8 mouse cellular contexts compared by ENCODE assay signal in genomic region chr8:95434686-95435439, GRCm38 (mm10). TPM values are rescaled to one million over a fixed set of nuclear protein-coding genes. Genes with fewer than 3 reads are reported as not detected.
A peak's percentile ranks its signal among the peaks of the same experiment; 100 is the strongest.
DNase-seq lines count a peak whose midpoint lies in the region; ATAC-seq lines count a peak whose summit lies in the region.

TSS of gene Cfap20 (minus strand) at chr8:95434869.

- peak; percentile 99 for DNase-seq in NIH3T3 (ENCODE audit: low read depth)
- DNase-seq in cerebellum, postnatal 10 days: peak; percentile 100
- DNase-seq in frontal cortex, postnatal 10 days (ENCODE audit: low spot score in 2 of 2): peak; percentile 99
- peak; percentile 99 for DNase-seq in layer of hippocampus, postnatal 14 days (ENCODE audit: low spot score in 2 of 2)
- peak; percentile 99 for DNase-seq in lung, postnatal 14 days
- peak; percentile 100 for DNase-seq in retina, adult 2 months (ENCODE audit: low read depth, low spot score)
- DNase-seq in thymus, postnatal 36 days: peak; percentile 100

- 1% methylated on average over 42 of the region's 51 CpGs for WGBS in hindbrain, embryonic 12.5 days

- H3K9me3 ChIP-seq in hindbrain, embryonic 12.5 days (replicated peaks): no peaks in the 10 kb centered on the region

- peaks cover 38% of the 10 kb centered on the region for H3K4me1 ChIP-seq in hindbrain, embryonic 12.5 days

- H3K9ac ChIP-seq in hindbrain, embryonic 12.5 days: peak within 1 kb of the TSS; percentile 93

- peak within 1 kb of the TSS; percentile 89 for H3K4me2 ChIP-seq in hindbrain, embryonic 12.5 days (replicated peaks)

- no peaks in the 10 kb centered on the region for H3K27me3 ChIP-seq in hindbrain, embryonic 12.5 days

- peak within 1 kb of the TSS; percentile 91 for H3K27ac ChIP-seq in hindbrain, embryonic 12.5 days

- no peaks in the 10 kb centered on the region for H3K36me3 ChIP-seq in hindbrain, embryonic 12.5 days

- ATAC-seq in hindbrain, embryonic 12.5 days (ENCODE audit: low FRiP score): peak; percentile 97

- peak within 1 kb of the TSS; percentile 90 for H3K4me3 ChIP-seq in hindbrain, embryonic 12.5 days

RNA-seq across cellular contexts. Expression of gene Cfap20, which starts in this region (rescaled TPM):
- 124 and 130 TPM in 2 replicates for polyA plus RNA-seq in hindbrain, embryonic 12.5 days (2016; fragmentation: Nextera tagmentation; extraction: Ambion mirVana)
- 10 to 100 TPM; 58.5 to 62.5 TPM for total RNA-seq in layer of hippocampus, postnatal 14 days (2021)

Comparison
In these comparisons a context has a peak if more than half of its experiments do, and no peak if none do; other contexts are left out.
1. Peak in every context shown above with its lines: DNase-seq, ATAC-seq, H3K4me3 ChIP-seq and H3K27ac ChIP-seq.